Mouse (Mus musculus): ENCODE data around the gene Slc7a5.

GRCm38 (mm10) chr8:121861806-121862548, 45.5 kb downstream of the Slc7a5 start:
- TF ChIP-seq CTCF (IDR thresholded peaks at IDR 0.05; ENCODE audit: borderline replicate concordance, extremely low read depth, insufficient read depth, insufficient read length) (no peak), POLR2A (IDR thresholded peaks at IDR 0.05; ENCODE audit: borderline replicate concordance, extremely low read depth, insufficient read depth, insufficient read length, poor library complexity, severe bottlenecking) (no peak)
